Mouse (Mus musculus): ENCODE measurements around the gene Ddn. TPM values are rescaled to one million over a fixed set of nuclear protein-coding genes. Genes with fewer than 3 reads are reported as not detected.

The Ddn gene
- polyA plus RNA-seq, 1 experiment, result 1.3 TPM

GRCm38 (mm10) chr15:98837743-98838103 is 28.4 kb upstream of the Ddn start:
- no peaks in the 10 kb centered on the region for H3K27me3 ChIP-seq (ENCODE audit: control insufficient read depth, insufficient read depth, low read length)
- H3K4me3 ChIP-seq (replicated peaks; ENCODE audit: insufficient read depth, low read depth, low read length), result no peak overlapping the region
- H3K4me1 ChIP-seq (ENCODE audit: control insufficient read depth, insufficient read depth, low read length), result no peaks in the 10 kb centered on the region
- WGBS, result 73% methylated on average over 4 of the region's 4 CpGs
- TF ChIP-seq POLR2A (IDR thresholded peaks at IDR 0.05; ENCODE audit: borderline replicate concordance, insufficient read depth, low read length), result no peak
- no peak for TF ChIP-seq CTCF (IDR thresholded peaks at IDR 0.05; ENCODE audit: borderline replicate concordance, insufficient read depth, low read depth, low read length)
- no peak overlapping the region for H3K27ac ChIP-seq (ENCODE audit: insufficient read depth, low read length)
- no peak for DNase-seq

DNA sequence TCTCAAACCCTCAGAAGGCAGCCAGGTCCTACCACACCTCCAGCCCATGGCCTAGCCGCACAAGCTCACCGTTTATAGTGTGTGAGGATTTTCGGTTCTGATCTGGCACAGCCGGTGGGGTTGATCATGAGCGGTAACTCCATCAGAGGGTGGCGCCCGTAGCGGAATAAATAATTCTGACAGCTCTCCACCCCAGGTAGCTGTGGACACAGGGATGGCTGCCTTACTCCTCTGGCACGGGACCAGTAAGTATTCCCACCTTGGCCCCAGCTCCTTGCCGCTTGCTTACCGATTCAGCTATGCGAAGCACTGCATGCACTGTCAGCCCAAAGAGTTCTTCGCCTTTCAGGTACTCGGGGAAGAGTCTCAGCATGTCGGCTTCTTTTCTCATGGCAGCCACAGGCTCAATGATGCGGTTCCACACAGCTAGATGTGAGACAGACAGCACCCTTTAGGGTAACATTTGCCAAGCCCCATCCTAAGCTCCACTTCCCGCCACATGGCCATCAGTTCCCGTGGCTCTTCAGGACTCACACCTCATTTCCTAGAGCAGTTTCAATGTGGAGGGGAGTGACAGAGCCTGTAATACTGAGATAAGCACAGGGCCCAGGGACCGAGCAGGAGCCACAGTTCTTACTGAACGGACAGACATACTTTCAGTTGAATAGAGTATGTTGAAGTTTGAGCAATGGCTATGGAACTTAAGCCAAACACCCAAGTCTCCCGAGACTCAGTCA is 27.9 kb upstream of the Ddn start:
- Histone ChIP-seq H3K4me1 (ENCODE audit: control insufficient read depth, insufficient read depth, low read length) (no peaks in the 10 kb centered on the region), H3K4me3 (replicated peaks; ENCODE audit: insufficient read depth, low read depth, low read length) (no peak overlapping the region), H3K27me3 (ENCODE audit: control insufficient read depth, insufficient read depth, low read length) (no peaks in the 10 kb centered on the region), H3K27ac (ENCODE audit: insufficient read depth, low read length) (no peak overlapping the region)
- WGBS, result 74% methylated on average over 21 of the region's 21 CpGs
- no peak for TF ChIP-seq POLR2A (IDR thresholded peaks at IDR 0.05; ENCODE audit: borderline replicate concordance, insufficient read depth, low read length)
- no peak for TF ChIP-seq CTCF (IDR thresholded peaks at IDR 0.05; ENCODE audit: borderline replicate concordance, insufficient read depth, low read depth, low read length)
- no peak for DNase-seq

GRCm38 (mm10) chr15:98835291-98835690 is 26.0 kb upstream of the Ddn start:
- H3K27me3 ChIP-seq (ENCODE audit: control insufficient read depth, insufficient read depth, low read length), result no peaks in the 10 kb centered on the region
- no peaks in the 10 kb centered on the region for H3K4me1 ChIP-seq (ENCODE audit: control insufficient read depth, insufficient read depth, low read length)
- no peak for DNase-seq
- no peak overlapping the region for H3K27ac ChIP-seq (ENCODE audit: insufficient read depth, low read length)
- no peak overlapping the region for H3K4me3 ChIP-seq (replicated peaks; ENCODE audit: insufficient read depth, low read depth, low read length)
- WGBS, result 91% methylated on average over 14 of the region's 14 CpGs
- TF ChIP-seq CTCF (IDR thresholded peaks at IDR 0.05; ENCODE audit: borderline replicate concordance, insufficient read depth, low read depth, low read length) (no peak), POLR2A (IDR thresholded peaks at IDR 0.05; ENCODE audit: borderline replicate concordance, insufficient read depth, low read length) (no peak)

DNA sequence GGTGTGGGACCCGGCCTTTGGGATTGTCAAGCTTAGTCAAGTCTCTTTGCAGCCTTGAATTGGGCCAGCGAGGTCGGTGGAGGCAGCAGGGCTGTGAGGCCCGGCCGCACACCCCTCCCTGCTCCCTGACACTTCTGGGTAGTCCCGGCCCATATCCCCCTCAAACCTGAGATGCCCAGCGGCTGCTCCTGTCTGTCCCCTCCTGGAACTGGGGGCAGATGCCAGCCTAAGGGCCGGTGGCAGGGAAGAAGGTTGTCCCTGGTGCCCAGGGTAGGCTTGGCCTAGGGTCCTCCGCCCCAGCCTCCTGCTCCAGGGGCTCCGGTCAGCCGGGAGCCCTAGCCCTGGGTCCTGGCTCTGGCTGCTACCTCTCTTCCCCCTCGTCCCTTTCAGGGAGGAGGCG is 24.8 kb upstream of the Ddn start:
- 88% methylated on average over 13 of the region's 13 CpGs for WGBS
- no peak overlapping the region for H3K27ac ChIP-seq (ENCODE audit: insufficient read depth, low read length)
- TF ChIP-seq POLR2A (IDR thresholded peaks at IDR 0.05; ENCODE audit: borderline replicate concordance, insufficient read depth, low read length) (no peak), CTCF (IDR thresholded peaks at IDR 0.05; ENCODE audit: borderline replicate concordance, insufficient read depth, low read depth, low read length) (no peak)

DNA sequence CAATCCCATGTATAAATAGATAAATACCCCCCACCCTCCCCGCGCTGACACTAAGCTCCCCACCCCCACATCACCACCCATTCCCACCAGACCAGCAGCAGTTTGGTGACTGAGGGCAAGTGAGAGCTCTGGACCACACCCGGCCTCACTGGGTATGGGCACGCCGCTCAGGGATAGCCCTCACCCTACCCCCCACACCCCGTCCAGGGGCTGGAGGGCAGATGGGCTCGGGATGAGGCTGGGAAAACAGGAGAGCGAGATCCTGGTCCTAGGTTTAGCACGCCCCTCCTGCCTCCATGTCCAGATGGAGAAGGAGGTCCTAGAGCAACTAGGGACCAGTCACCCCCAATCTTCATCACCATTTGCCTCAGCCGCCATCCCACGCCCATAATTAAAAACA is 24.0 kb upstream of the Ddn start:
- Histone ChIP-seq H3K4me1 (ENCODE audit: control insufficient read depth, insufficient read depth, low read length) (no peaks in the 10 kb centered on the region), H3K27ac (ENCODE audit: insufficient read depth, low read length) (no peak overlapping the region), H3K27me3 (ENCODE audit: control insufficient read depth, insufficient read depth, low read length) (no peaks in the 10 kb centered on the region), H3K4me3 (replicated peaks; ENCODE audit: insufficient read depth, low read depth, low read length) (no peak overlapping the region)
- no peak for DNase-seq
- no peak for TF ChIP-seq POLR2A (IDR thresholded peaks at IDR 0.05; ENCODE audit: borderline replicate concordance, insufficient read depth, low read length)
- no peak for TF ChIP-seq CTCF (IDR thresholded peaks at IDR 0.05; ENCODE audit: borderline replicate concordance, insufficient read depth, low read depth, low read length)
- WGBS, result 81% methylated on average over 11 of the region's 11 CpGs

More for the DNA sequence above, 24.8 kb upstream of the Ddn start:
- no peak for DNase-seq
- H3K4me1 ChIP-seq (ENCODE audit: control insufficient read depth, insufficient read depth, low read length), result no peaks in the 10 kb centered on the region
- H3K4me3 ChIP-seq (replicated peaks; ENCODE audit: insufficient read depth, low read depth, low read length), result no peak overlapping the region
- no peaks in the 10 kb centered on the region for H3K27me3 ChIP-seq (ENCODE audit: control insufficient read depth, insufficient read depth, low read length)

GRCm38 (mm10) chr15:98832161-98833058 is 23.1 kb upstream of the Ddn start:
- DNase-seq, result no peak
- WGBS, result 59% methylated on average over 12 of the region's 12 CpGs
- TF ChIP-seq CTCF (IDR thresholded peaks at IDR 0.05; ENCODE audit: borderline replicate concordance, insufficient read depth, low read depth, low read length) (no peak), POLR2A (IDR thresholded peaks at IDR 0.05; ENCODE audit: borderline replicate concordance, insufficient read depth, low read length) (no peak)
- H3K4me1 ChIP-seq (ENCODE audit: control insufficient read depth, insufficient read depth, low read length), result no peaks in the 10 kb centered on the region
- H3K27me3 ChIP-seq (ENCODE audit: control insufficient read depth, insufficient read depth, low read length), result no peaks in the 10 kb centered on the region
- no peak overlapping the region for H3K27ac ChIP-seq (ENCODE audit: insufficient read depth, low read length)
- no peak overlapping the region for H3K4me3 ChIP-seq (replicated peaks; ENCODE audit: insufficient read depth, low read depth, low read length)

GRCm38 (mm10) chr15:98831684-98832035 is 22.4 kb upstream of the Ddn start:
- WGBS, result 6% methylated on average over 9 of the region's 9 CpGs

More at GRCm38 (mm10) chr15:98831684-98832035, 22.4 kb upstream of the Ddn start:
- Histone ChIP-seq H3K27ac (ENCODE audit: insufficient read depth, low read length) (no peak overlapping the region), H3K4me1 (ENCODE audit: control insufficient read depth, insufficient read depth, low read length) (no peaks in the 10 kb centered on the region), H3K4me3 (replicated peaks; ENCODE audit: insufficient read depth, low read depth, low read length) (peak overlapping the region; percentile 100), H3K27me3 (ENCODE audit: control insufficient read depth, insufficient read depth, low read length) (no peaks in the 10 kb centered on the region)
- TF ChIP-seq CTCF (IDR thresholded peaks at IDR 0.05; ENCODE audit: borderline replicate concordance, insufficient read depth, low read depth, low read length) (no peak), POLR2A (IDR thresholded peaks at IDR 0.05; ENCODE audit: borderline replicate concordance, insufficient read depth, low read length) (no peak)
- DNase-seq, result no peak
